Mouse (Mus musculus) yolk sac, embryonic 10.5 days (tissue): ENCODE measurements around the gene Zbtb7a.

Source experiments
- DNase-seq: peaks from one replicate; pipeline ENCODE4 v3.0.0-alpha.2; 2017; ENCODE audit warnings: low spot score

Zbtb7a gene

GRCm38 (mm10) chr10:81134966-81135681 lies at the start of gene Zbtb7a:
TSS of gene Zbtb7a (plus strand) at chr10:81135220.
- DNase-seq = peak; percentile 45

- no peak for DNase-seq
Measured at GRCm38 (mm10) chr10:81087021-81087420, 48.0 kb upstream of the Zbtb7a start.

GRCm38 (mm10) chr10:81089216-81089615 lies 45.8 kb upstream of the Zbtb7a start:
- DNase-seq = no peak

GRCm38 (mm10) chr10:81090621-81091020 lies 44.4 kb upstream of the Zbtb7a start:
- peak; percentile 38 for DNase-seq

GRCm38 (mm10) chr10:81092465-81093250 lies 42.4 kb upstream of the Zbtb7a start:
- DNase-seq = peak; percentile 97

GRCm38 (mm10) chr10:81094931-81095678 lies 39.9 kb upstream of the Zbtb7a start:
- peak; percentile 88 for DNase-seq

- DNase-seq = peak; percentile 97
Measured at GRCm38 (mm10) chr10:81105565-81106112, 29.4 kb upstream of the Zbtb7a start, which contains the start of gene Map2k2. TSS of gene Map2k2 (plus strand) at chr10:81105915.

GRCm38 (mm10) chr10:81106113-81106721 lies 28.8 kb upstream of the Zbtb7a start:
- DNase-seq = peak; percentile 94

GRCm38 (mm10) chr10:81112946-81113345 lies 22.1 kb upstream of the Zbtb7a start:
- DNase-seq = no peak

GRCm38 (mm10) chr10:81119625-81120024 lies 15.4 kb upstream of the Zbtb7a start:
- DNase-seq = no peak

GRCm38 (mm10) chr10:81120650-81121049 lies 14.4 kb upstream of the Zbtb7a start:
- DNase-seq = no peak

GRCm38 (mm10) chr10:81122889-81123288 lies 12.1 kb upstream of the Zbtb7a start:
- DNase-seq = no peak

- no peak for DNase-seq
Measured at GRCm38 (mm10) chr10:81123500-81123899, 11.5 kb upstream of the Zbtb7a start.

GRCm38 (mm10) chr10:81134181-81134587 lies 836 bp upstream of the Zbtb7a start:
- peak; percentile 72 for DNase-seq

- DNase-seq = peak; percentile 81
Measured at GRCm38 (mm10) chr10:81135831-81136705, 1.0 kb downstream of the Zbtb7a start.

- no peak for DNase-seq
Measured at GRCm38 (mm10) chr10:81136706-81137231, 1.7 kb downstream of the Zbtb7a start.

GRCm38 (mm10) chr10:81137252-81138130 lies 2.5 kb downstream of the Zbtb7a start:
- peak; percentile 100 for DNase-seq

GRCm38 (mm10) chr10:81138131-81138782 lies 3.2 kb downstream of the Zbtb7a start:
- DNase-seq = peak; percentile 50
